Mouse (Mus musculus) liver, postnatal 0 days (tissue): ENCODE data around the gene Actl6a. TPM values are rescaled to one million over a fixed set of nuclear protein-coding genes. Genes with fewer than 3 reads are reported as not detected.

Experiments used
- ATAC-seq: fragments of 200-750 bp; cut with Nextera tagmentation; 2 replicates; pipeline ENCODE4 v1.8.0; 2017; ENCODE audit warnings: mild to moderate bottlenecking, moderate library complexity
- DNase-seq: peaks from one replicate; pipeline ENCODE4 v3.0.0-alpha.2; 2016
- H3K27ac ChIP-seq: fragments of 300-500 bp; sonication (generic); 2 replicates; pipeline ENCODE4 v1.5.1; 2014; ENCODE audit warnings: antibody characterized with exemption, moderate library complexity, mild to moderate bottlenecking, low read depth
- H3K27me3 ChIP-seq: fragments of 300-500 bp; sonication (generic); 2 replicates; pipeline ENCODE4 v1.6.1; 2014; ENCODE audit warnings: low read length, control low read depth, mixed read lengths; ENCODE audit not compliant: insufficient read depth
- H3K36me3 ChIP-seq: fragments of 300-500 bp; sonication (generic); replicated peaks from 2 replicates; pipeline ENCODE4 v1.6.1; 2014; ENCODE audit warnings: mild to moderate bottlenecking, control low read depth, low read length, moderate library complexity, mixed read lengths; ENCODE audit not compliant: insufficient read depth
- H3K4me1 ChIP-seq: fragments of 300-500 bp; sonication (generic); 2 replicates; pipeline ENCODE4 v1.6.1; 2014; ENCODE audit warnings: antibody characterized with exemption, mild to moderate bottlenecking, control low read depth; ENCODE audit not compliant: insufficient read depth
- H3K4me2 ChIP-seq: fragments of 300-500 bp; sonication (generic); 2 replicates; pipeline ENCODE4 v1.6.1; 2014; ENCODE audit warnings: low read depth, mild to moderate bottlenecking, low read length, moderate library complexity, mixed read lengths
- H3K4me3 ChIP-seq: fragments of 300-500 bp; sonication (generic); 2 replicates; pipeline ENCODE4 v1.5.1; 2014; ENCODE audit warnings: low read depth, low read length
- H3K9ac ChIP-seq: fragments of 300-500 bp; sonication (generic); replicated peaks from 2 replicates; pipeline ENCODE4 v1.6.1; 2014; ENCODE audit warnings: mild to moderate bottlenecking, moderate library complexity
- H3K9me3 ChIP-seq: fragments of 300-500 bp; sonication (generic); 2 replicates; pipeline ENCODE4 v1.6.1; 2016; ENCODE audit warnings: mild to moderate bottlenecking, control low read depth, low read length, mixed read lengths
- CTCF ChIP-seq: sonication (generic); IDR thresholded peaks from 2 replicates; pipeline ENCODE4 v1.5.1; 2016; ENCODE audit warnings: antibody characterized with exemption, low read depth
- EP300 ChIP-seq: IDR thresholded peaks from 2 replicates; pipeline ENCODE4 v1.6.1; 2016; ENCODE audit warnings: antibody characterized with exemption, low read depth, mild to moderate bottlenecking
- WGBS: fragments of 180-500 bp; shearing (Covaris S2); extraction: QIAGEN DNeasy Blood & Tissue Kit; methylation state at CpG from one replicate; pipeline ENCODE4 v1.1.7; 2014; ENCODE audit not compliant: insufficient replicate concordance; 5-methylcytosine and 5-hydroxymethylcytosine counted together
- polyA plus RNA-seq: library from polyadenylated mRNA; unstranded; fragments of >200 nt; fragmentation: Nextera tagmentation; extraction: Ambion mirVana; gene quantifications from 2 replicates; pipeline ENCODE4 v1.2.1, GENCODE M21; 2015

Gene Actl6a
- polyA plus RNA-seq, 1 experiment from 2014 or later, result 40.0 TPM

GRCm38 (mm10) chr3:32660831-32661555, 45.1 kb upstream of the Actl6a start:
- no peak overlapping the region for H3K4me2 ChIP-seq
- H3K4me1 ChIP-seq, result no peaks in the 10 kb centered on the region
- ATAC-seq (no peak), DNase-seq (no peak)
- WGBS, result 50% methylated on average over 8 of the region's 8 CpGs
- H3K27ac ChIP-seq, result no peak overlapping the region
- H3K4me3 ChIP-seq, result no peak overlapping the region
- no peaks in the 10 kb centered on the region for H3K9me3 ChIP-seq
- H3K36me3 ChIP-seq, result no peaks in the 10 kb centered on the region
- no peak for TF ChIP-seq CTCF
- no peak for TF ChIP-seq EP300
- no peaks in the 10 kb centered on the region for H3K27me3 ChIP-seq
- no peak overlapping the region for H3K9ac ChIP-seq

GRCm38 (mm10) chr3:32661556-32661930, 44.6 kb upstream of the Actl6a start:
- Histone ChIP-seq H3K4me1 (no peaks in the 10 kb centered on the region), H3K4me2 (no peak overlapping the region), H3K4me3 (no peak overlapping the region), H3K27me3 (no peaks in the 10 kb centered on the region), H3K27ac (no peak overlapping the region), H3K9me3 (no peaks in the 10 kb centered on the region), H3K9ac (no peak overlapping the region), H3K36me3 (no peaks in the 10 kb centered on the region)
- no peak for TF ChIP-seq EP300
- TF ChIP-seq CTCF, result no peak
- no peak for ATAC-seq
- whole genome bisulfite sequencing, result 91% methylated on average over 3 of the region's 3 CpGs
- no peak for DNase-seq

DNA sequence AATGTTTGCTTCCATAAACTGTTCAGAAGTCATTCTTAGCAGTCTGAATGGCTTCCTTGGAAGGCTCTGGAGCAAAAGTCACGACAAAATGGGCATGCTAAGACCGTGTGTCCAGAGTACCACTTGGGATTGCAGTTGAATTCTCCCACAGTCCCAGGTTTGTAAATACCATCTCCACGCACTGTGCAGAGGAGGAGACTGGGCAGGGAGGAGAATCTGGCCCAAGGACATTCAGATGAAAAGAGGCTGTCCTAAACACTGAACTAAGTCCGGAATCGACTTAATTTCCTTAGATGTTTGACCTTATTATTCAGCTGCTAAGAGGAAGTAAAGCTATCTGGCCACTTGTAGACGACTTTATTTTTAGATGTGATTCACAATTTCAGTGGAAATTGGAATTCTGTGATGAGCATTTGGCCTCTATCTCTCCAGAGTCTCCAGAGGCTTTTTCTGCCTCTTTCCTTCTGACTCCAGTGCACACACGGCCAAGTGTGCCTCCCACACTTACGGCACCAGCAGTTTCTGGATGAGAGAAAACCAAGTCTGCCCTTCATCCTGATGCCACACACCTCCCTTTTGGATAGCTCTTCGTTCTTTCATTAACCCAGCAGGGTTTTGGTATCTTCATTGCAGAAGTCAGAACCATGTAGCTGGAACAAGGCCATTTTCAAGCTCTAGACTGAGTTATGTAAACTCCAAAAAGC, 37.7 kb upstream of the Actl6a start:
- H3K27ac ChIP-seq, result peak overlapping the region; percentile 57
- H3K9ac ChIP-seq, result no peak overlapping the region
- H3K36me3 ChIP-seq, result no peaks in the 10 kb centered on the region
- no peak overlapping the region for H3K4me3 ChIP-seq
- no peak for TF ChIP-seq EP300
- TF ChIP-seq CTCF, result no peak
- peak overlapping the region; percentile 29; the same call in 1 of the 2 replicates for H3K4me2 ChIP-seq
- WGBS, result 61% methylated on average over 9 of the region's 9 CpGs
- H3K9me3 ChIP-seq, result no peaks in the 10 kb centered on the region
- DNase-seq (no peak), ATAC-seq (no peak)
- H3K4me1 ChIP-seq, result no peaks in the 10 kb centered on the region
- H3K27me3 ChIP-seq, result no peaks in the 10 kb centered on the region

GRCm38 (mm10) chr3:32669211-32669610, 36.9 kb upstream of the Actl6a start:
- Histone ChIP-seq H3K4me2 (peak overlapping the region; percentile 29; the same call in 1 of the 2 replicates), H3K36me3 (no peaks in the 10 kb centered on the region), H3K9me3 (no peaks in the 10 kb centered on the region), H3K4me1 (no peaks in the 10 kb centered on the region), H3K9ac (no peak overlapping the region), H3K27ac (peak overlapping the region; percentile 57), H3K4me3 (no peak overlapping the region), H3K27me3 (no peaks in the 10 kb centered on the region)
- no peak for ATAC-seq
- TF ChIP-seq EP300 (no peak), CTCF (no peak)
- DNase-seq, result no peak
- WGBS, result 67% methylated on average over 6 of the region's 6 CpGs

DNA sequence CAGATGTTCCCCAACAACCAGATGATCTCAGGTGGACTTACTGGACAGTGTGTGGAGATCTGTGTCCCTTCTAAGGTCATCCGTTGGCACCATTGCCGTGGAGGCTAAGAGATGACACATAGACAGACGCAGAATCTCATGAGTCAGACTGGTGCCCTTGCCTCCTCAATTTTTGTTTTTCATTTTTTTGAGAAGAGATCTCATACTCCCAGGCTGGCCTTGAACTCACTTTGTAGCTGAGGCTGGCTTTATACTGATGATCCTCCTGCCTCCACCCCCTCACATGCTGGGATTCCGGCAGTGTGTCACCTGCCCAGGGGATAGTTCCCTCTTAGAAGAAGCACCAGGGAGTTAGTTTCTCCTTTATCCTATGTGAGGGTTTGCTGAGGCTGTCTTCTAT, 35.9 kb upstream of the Actl6a start:
- 85% methylated on average over 4 of the region's 4 CpGs for WGBS
- Histone ChIP-seq H3K9me3 (no peaks in the 10 kb centered on the region), H3K4me1 (no peaks in the 10 kb centered on the region), H3K27ac (no peak overlapping the region), H3K36me3 (no peaks in the 10 kb centered on the region), H3K4me3 (no peak overlapping the region), H3K9ac (no peak overlapping the region), H3K27me3 (no peaks in the 10 kb centered on the region), H3K4me2 (no peak overlapping the region)
- TF ChIP-seq CTCF (no peak), EP300 (no peak)
- no peak for ATAC-seq
- DNase-seq, result no peak

DNA sequence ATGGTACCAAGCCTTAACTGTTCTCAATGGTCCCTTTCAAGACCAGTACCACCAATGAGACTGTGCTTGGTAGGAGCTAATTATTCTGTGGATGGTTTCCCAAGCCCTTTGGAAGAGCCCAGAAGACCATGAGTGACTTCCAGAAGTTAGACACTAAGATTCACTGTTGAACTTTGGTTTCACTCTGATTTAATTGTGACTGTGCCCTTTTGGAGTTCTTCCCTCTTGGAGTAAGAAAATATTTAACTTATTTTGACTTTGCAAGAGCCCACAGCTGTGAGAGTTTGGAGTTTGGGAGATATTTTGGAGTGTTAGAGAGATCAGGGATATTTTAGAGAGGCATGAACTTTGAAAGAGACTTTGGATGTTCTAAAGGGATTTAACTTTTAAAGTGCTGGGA, 32.9 kb upstream of the Actl6a start:
- no peaks in the 10 kb centered on the region for H3K9me3 ChIP-seq
- H3K36me3 ChIP-seq, result no peaks in the 10 kb centered on the region
- DNase-seq (no peak), ATAC-seq (no peak)
- no peak overlapping the region for H3K27ac ChIP-seq
- H3K27me3 ChIP-seq, result no peaks in the 10 kb centered on the region
- H3K4me1 ChIP-seq, result no peaks in the 10 kb centered on the region
- no peak overlapping the region for H3K4me3 ChIP-seq
- no peak for TF ChIP-seq CTCF
- TF ChIP-seq EP300, result no peak
- H3K9ac ChIP-seq, result no peak overlapping the region
- no peak overlapping the region for H3K4me2 ChIP-seq
